Mouse (Mus musculus) heart, embryonic 10.5 days (tissue): ENCODE measurements at regions not wholly inside any gene's neighbourhood (a gene's known extent, or its start where the extent isn't known, plus 50 kb on each side); places are given as distances from the start of the nearest gene placed in this dataset.
"Not testable (repeated sequence)": the region's sequence is repeated elsewhere in the genome, so short reads cannot be mapped to it uniquely, and the experiment has no call there.

Source experiments
- DNase-seq: peaks from one replicate; pipeline ENCODE4 v3.0.0-alpha.2; 2017; ENCODE audit warnings: low spot score
- H3K27ac ChIP-seq: fragments of 300-500 bp; sonication (generic); 2 replicates; pipeline ENCODE4 v1.5.1; 2016; ENCODE audit warnings: mild to moderate bottlenecking
- H3K27me3 ChIP-seq: fragments of 300-500 bp; sonication (generic); 2 replicates; pipeline ENCODE4 v1.6.1; 2016; ENCODE audit warnings: mild to moderate bottlenecking; ENCODE audit not compliant: poor library complexity, insufficient read depth, severe bottlenecking
- H3K36me3 ChIP-seq: fragments of 300-500 bp; sonication (generic); 2 replicates; pipeline ENCODE4 v1.6.1; 2016; ENCODE audit warnings: mild to moderate bottlenecking, moderate library complexity
- H3K4me1 ChIP-seq: fragments of 300-500 bp; sonication (generic); 2 replicates; pipeline ENCODE4 v1.6.1; 2016; ENCODE audit warnings: mild to moderate bottlenecking
- H3K4me3 ChIP-seq: fragments of 300-500 bp; sonication (generic); 2 replicates; pipeline ENCODE4 v1.5.1; 2016; ENCODE audit warnings: mild to moderate bottlenecking, moderate library complexity
- H3K9me3 ChIP-seq: fragments of 300-500 bp; sonication (generic); 2 replicates; pipeline ENCODE4 v1.6.1; 2016; ENCODE audit warnings: mild to moderate bottlenecking, moderate library complexity
- WGBS: fragments of 180-500 bp; shearing (Covaris S2); methylation state at CpG from one replicate; pipeline ENCODE4 v1.1.7; 2016; 5-methylcytosine and 5-hydroxymethylcytosine counted together

DNA sequence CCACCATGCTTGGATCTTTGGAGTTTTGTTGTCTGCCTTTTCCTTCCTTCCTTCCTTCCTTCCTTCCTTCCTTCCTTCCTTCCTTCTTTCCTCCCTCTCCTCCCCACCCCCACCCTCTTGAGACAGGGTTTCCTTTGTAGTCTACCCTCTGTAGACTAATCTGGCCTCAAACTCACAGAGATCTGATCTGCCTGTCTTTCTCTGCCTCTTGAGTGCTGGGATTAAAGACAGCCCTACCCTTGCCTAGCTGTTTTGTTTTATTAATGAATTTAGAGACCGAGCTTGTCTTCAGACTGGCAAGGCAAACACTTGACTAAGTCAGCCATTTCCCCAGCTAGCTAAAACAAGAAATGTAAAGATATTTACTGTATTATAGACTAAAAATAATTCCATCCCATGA, 150.0 kb downstream of the Tcp10c start:
- H3K4me1 ChIP-seq, H3K9me3 ChIP-seq, DNase-seq, H3K27me3 ChIP-seq, H3K27ac ChIP-seq, H3K36me3 ChIP-seq, H3K4me3 ChIP-seq: not testable (repeated sequence)
- WGBS, result 89% methylated on average over 1 of the region's 1 CpGs

DNA sequence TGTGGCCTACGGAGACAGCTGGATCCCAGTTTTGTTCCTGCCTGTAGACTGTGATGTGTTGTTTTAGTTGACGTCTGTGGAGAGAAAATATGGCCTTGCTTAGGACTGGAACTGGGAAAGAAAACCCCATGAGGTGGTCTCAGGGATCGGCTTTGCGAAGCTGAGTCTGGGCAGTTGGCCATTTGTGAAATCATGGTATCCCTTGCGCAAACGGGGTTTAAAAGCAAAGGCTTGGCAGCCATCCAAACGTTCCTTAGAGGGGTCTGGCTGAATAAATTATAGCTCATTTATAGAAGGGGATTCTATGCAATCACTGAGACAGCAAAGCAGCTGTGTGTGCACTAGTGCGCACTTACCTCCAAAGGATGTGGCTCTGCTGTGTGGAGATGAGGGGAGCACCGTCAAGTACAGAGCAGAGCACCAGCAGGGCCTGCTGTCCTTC, 150.5 kb downstream of the Tcp10c start:
- DNase-seq, H3K4me1 ChIP-seq, H3K9me3 ChIP-seq, H3K27ac ChIP-seq, H3K4me3 ChIP-seq, H3K27me3 ChIP-seq, H3K36me3 ChIP-seq: not testable (repeated sequence)
- 86% methylated on average over 8 of the region's 9 CpGs for WGBS

DNA sequence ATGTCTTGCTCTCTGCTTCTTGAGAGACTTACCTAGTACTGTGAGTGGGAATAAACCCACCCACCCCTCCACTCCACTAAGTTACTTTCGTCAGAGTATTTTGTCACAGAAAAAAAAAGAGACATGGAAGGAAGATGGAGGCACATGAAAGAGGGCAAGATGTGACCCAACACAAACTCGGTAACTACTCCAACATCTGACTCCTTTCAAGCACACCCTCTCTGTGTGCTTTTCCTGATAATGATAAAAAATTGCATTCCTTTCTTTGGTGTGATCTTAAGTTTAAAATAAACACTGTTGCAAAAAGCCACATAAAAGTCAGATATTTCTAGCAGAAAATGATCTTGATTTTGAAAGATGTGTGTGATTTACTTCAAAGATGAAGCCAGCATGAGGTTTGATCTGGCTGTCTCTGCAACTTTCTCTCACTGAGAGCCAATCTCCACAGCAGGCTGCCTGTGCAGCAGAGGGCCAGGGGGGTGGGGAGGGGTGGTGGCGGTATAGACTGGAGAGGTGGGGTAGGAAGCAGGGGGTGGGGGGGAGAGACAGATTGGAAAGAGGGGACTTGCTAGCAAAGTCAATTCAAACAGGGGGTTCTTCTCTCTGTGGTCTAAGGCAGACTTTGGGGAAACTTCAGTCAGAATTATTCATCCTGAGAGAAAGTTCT, 153.2 kb downstream of the Tcp10c start:
- not testable (repeated sequence) for H3K27me3 ChIP-seq, H3K9me3 ChIP-seq, DNase-seq, H3K36me3 ChIP-seq, H3K4me1 ChIP-seq, H3K4me3 ChIP-seq, H3K27ac ChIP-seq
- 27% methylated on average over 2 of the region's 3 CpGs for WGBS

DNA sequence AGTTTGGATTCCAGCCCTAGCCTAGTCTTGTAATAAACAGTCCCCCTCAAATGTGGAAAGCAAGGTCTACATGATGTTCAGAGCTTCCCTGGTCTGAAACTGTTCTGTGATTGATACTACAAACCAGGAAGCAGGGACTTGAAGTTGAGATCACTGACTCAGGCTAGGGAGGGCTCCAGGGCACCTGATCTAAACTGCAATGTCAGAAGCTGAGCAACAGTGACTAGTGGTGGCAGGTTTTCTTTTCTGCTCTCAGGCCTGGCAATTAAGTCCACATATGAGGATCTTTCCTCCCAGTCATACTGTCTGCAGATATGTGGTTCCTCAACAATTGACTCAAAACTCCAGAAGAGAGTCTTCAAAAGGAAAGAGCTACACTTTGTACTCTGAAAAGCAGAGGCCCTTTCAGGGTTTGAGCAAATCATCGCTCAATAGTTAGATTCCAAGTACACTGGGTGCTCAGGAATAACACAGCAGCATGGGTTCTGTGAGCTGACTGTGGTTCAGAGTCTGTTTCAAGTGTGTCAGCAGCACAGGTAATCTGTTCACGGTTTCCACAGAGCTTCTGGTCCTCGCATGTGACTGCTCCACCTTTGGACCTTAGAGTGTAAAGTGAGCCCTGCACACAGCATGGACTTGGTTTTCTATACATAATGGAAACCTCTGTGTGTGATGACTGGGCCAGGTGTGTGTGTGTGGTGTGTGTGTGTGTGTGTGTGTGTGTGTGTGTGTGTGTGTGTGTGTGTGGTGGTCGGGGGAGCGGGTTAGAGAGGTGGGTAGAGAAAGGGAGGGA, 165.2 kb downstream of the Tcp10c start:
- H3K36me3 ChIP-seq, H3K4me1 ChIP-seq, H3K9me3 ChIP-seq, DNase-seq, H3K27me3 ChIP-seq, H3K27ac ChIP-seq, H3K4me3 ChIP-seq: not testable (repeated sequence)
- 79% methylated on average over 4 of the region's 5 CpGs for WGBS

DNA sequence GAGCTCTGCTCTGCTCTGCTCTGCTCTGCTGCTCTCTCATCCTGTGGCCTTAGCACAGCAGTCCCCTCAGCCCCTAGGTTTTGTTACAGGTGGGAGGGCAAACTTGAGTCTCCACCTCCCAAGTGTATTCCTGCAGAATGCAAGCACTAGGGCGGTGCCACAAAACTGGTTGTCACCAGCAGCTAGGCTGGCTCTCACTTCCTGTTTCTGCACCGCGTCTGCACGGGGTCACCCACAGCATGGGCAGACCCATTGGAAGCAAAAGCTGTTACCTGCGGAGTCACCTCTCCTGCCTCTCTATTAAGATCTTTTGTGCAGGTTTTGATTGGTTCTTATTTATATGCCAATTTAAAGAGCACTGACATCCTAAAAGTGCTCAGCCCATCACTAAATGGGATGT, 178.2 kb downstream of the Tcp10c start:
- H3K27me3 ChIP-seq, H3K27ac ChIP-seq, H3K9me3 ChIP-seq, H3K4me1 ChIP-seq, H3K4me3 ChIP-seq, DNase-seq, H3K36me3 ChIP-seq: not testable (repeated sequence)
- 81% methylated on average over 5 of the region's 5 CpGs for whole genome bisulfite sequencing

DNA sequence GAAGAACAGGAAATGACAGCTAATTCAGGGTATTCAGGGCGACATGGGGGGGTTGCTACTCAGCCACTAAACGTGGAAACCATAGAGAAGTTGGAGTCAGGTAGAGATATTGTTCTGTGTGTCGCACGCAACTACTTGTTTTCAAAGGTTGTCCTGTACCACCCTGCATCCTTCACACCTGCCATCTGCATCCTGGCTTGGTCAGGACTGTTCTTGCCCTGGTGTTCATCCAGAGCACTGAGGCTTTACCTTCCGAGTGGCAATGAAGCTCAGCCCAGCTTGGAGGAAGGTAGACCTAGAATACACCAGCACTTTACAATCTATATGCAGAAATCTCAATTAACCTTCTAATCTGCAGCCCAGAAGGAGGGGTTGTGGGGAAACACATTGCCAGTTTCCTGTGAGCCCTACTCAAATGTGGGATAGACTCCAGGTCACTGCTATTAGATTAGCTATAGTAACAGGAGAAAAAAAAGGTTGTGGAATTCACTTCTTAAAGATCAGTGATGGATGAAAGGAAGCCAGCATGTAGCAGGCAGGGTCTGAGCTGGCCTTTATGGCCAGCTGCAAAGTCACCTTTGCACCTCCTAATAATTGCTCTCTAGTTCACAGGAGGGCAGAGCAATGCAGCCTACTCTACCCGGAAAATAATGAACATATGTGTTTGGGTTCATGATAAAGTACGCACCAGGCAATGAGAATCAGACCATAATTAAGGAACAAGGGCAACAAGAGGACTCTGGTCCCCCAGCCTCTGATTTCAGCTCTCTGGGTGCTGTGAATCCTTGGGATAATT, 186.3 kb downstream of the Tcp10c start:
- peak; percentile 80 for DNase-seq
- H3K9me3 ChIP-seq, result peaks cover 55% of the 10 kb centered on the region
- H3K27ac ChIP-seq, result no peak overlapping the region
- H3K36me3 ChIP-seq, result no peaks in the 10 kb centered on the region
- H3K4me1 ChIP-seq, result no peaks in the 10 kb centered on the region
- H3K4me3 ChIP-seq, result no peak overlapping the region
- WGBS, result 74% methylated on average over 7 of the region's 7 CpGs
- no peaks in the 10 kb centered on the region for H3K27me3 ChIP-seq

DNA sequence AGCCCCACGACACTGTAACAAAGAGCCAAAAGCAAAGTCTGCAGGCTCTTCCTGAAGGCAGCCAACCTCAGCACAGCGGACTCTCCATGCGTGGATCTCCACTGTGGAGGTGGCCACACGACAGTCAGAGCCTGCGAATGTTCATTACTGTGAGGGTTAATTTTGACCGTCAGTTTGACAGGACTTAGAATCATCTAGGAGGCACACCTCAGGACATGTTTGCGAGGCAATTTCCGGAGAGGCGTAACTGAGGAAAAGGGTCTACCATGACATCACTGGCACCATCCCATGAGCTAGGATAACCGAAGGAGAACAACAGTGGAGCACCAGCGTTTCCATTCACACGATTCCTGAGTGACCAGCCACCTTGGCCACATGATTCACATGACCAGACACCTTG, 186.9 kb downstream of the Tcp10c start:
- Histone ChIP-seq H3K4me1 (no peaks in the 10 kb centered on the region), H3K36me3 (no peaks in the 10 kb centered on the region), H3K9me3 (peaks cover 59% of the 10 kb centered on the region), H3K4me3 (no peak overlapping the region), H3K27me3 (no peaks in the 10 kb centered on the region), H3K27ac (no peak overlapping the region)
- DNase-seq, result no peak
- WGBS, result 63% methylated on average over 12 of the region's 12 CpGs

DNA sequence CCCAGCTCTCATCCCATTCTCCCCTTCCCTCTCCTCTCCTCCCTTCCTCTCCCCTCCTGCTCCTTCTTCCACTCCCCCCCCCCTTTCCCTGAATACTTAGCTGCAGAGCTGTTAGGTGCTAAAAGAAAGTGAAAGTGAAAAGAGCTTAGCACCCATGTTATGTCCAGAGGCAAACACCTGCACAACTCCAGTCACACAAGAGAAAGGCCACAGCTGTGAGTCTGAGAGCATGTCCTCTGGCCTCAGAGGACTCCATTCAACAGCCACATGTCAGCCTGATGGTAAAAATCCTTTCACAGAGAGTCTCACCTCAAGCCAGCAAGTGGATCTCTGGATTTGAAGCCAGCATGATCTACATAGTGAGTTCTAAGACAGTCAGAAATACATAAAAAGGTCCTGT, 187.9 kb downstream of the Tcp10c start:
- no peak for DNase-seq
- Histone ChIP-seq H3K27ac (no peak overlapping the region), H3K4me3 (no peak overlapping the region), H3K27me3 (no peaks in the 10 kb centered on the region), H3K36me3 (no peaks in the 10 kb centered on the region), H3K4me1 (no peaks in the 10 kb centered on the region), H3K9me3 (peaks cover 68% of the 10 kb centered on the region)

DNA sequence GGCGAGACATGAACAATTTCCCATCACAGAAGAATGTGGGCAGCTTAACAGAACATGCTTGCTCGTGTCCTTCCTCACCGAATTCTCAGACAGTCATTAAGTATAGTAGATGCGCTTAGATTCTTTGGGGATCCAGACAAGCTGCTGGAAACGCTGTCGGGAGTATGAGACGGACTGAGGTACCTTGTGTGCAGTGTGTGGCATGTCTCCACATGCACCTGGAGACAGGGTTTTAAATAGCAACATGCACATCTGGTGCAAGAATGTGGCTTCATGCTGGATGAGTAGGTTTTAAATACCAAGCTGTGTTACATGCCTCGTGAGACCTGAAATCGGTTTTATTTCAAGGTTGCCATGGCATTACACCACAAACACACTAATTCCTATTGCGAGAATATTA, 188.5 kb downstream of the Tcp10c start:
- Histone ChIP-seq H3K36me3 (no peaks in the 10 kb centered on the region), H3K27ac (no peak overlapping the region), H3K4me1 (no peaks in the 10 kb centered on the region), H3K27me3 (no peaks in the 10 kb centered on the region), H3K9me3 (peaks cover 73% of the 10 kb centered on the region), H3K4me3 (no peak overlapping the region)
- WGBS, result 77% methylated on average over 10 of the region's 10 CpGs
- DNase-seq, result no peak

DNA sequence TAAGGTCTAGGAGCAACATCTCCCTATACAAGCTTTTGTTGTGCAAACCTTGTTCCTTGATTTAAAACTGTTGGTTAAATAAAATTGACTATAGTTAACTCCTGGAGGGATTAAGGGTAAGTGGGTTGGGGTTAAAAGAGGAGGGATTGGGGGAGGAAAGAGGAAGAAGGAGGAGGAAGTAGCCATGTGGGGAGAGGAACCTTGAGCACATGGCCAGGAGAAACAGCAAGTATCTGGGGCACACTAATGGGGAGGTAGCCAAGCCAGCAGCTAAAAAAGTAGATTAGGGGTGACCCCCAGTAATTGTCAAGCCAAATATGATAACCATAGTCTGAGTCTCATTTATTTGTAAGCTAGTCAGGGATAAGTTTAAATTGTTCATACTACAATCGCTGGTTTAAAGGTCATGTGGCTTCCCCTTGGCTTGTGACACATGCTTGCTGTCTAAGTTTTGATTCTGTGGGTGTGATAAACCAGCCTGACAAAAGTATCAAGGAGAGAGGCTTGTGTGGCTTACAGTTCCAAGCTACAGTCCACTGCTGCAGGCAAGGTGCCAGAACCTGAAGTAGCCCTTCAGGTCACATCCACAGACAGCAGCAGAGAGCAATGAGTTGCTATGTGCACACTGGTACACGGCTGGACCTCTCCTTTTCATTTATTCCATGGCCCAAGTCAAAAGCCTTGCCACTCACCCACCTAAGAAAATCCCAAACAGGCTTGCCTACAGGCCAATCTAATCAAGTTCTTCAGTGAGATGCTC, 189.8 kb downstream of the Tcp10c start:
- Histone ChIP-seq H3K36me3 (no peaks in the 10 kb centered on the region), H3K9me3 (peaks cover 86% of the 10 kb centered on the region), H3K4me1 (no peaks in the 10 kb centered on the region), H3K4me3 (no peak overlapping the region), H3K27ac (no peak overlapping the region), H3K27me3 (no peaks in the 10 kb centered on the region)
- WGBS, result 65% methylated on average over 2 of the region's 2 CpGs
- DNase-seq, result no peak

DNA sequence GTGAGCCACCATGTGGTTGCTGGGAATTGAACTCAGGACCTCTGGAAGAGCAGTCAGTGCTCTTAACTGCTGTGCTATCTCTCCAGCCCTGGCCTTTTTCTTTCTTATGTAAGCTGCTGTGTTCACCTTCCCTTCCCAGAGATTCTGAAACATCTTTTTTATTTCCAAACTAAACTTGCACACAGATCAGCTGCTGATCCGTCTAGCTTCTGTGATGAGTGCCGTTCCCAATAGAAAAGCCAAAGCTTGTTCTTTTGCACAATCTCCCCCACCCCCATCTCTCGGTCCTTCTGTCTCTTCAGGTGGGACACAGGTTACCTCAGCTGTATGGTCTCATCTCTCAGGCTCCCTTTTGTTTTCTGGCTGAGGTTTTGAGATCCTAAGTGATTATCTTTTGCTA, 191.9 kb downstream of the Tcp10c start:
- Histone ChIP-seq H3K4me1 (no peaks in the 10 kb centered on the region), H3K9me3 (peaks cover 88% of the 10 kb centered on the region), H3K27ac (no peak overlapping the region), H3K36me3 (no peaks in the 10 kb centered on the region), H3K4me3 (no peak overlapping the region), H3K27me3 (no peaks in the 10 kb centered on the region)
- 61% methylated on average over 3 of the region's 3 CpGs for WGBS
- DNase-seq, result no peak

DNA sequence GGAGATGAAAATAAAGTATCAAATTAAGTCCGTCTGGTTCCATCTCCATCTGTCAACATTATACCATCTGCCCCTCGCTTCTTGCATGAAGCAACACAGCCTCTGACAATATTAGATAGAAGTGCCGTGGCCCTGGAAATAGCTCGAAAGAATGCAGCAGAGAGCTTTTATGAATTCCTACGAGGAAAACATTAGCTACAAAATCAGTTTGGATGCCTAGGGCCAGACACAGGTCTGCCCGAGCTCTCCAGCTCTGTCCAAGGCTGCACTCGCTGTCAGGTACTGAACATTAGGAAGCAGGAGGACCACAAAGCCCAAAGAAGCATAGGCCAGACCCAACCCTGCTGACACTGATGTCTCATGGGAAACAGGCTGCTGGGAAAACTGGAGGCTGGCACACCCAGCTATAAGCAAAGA, 192.3 kb downstream of the Tcp10c start:
- no peaks in the 10 kb centered on the region for H3K4me1 ChIP-seq
- H3K9me3 ChIP-seq, result peaks cover 84% of the 10 kb centered on the region
- no peaks in the 10 kb centered on the region for H3K27me3 ChIP-seq
- H3K36me3 ChIP-seq, result no peaks in the 10 kb centered on the region
- H3K4me3 ChIP-seq, result no peak overlapping the region
- no peak for DNase-seq
- WGBS, result 75% methylated on average over 7 of the region's 7 CpGs
- H3K27ac ChIP-seq, result no peak overlapping the region
